Mouse (Mus musculus) liver, postnatal 0 days (tissue): Measurements from ENCODE around the gene Scd4.

Experiments used
- CTCF ChIP-seq: sonication (generic); IDR thresholded peaks from 2 replicates; pipeline ENCODE4 v1.5.1; 2016; ENCODE audit warnings: antibody characterized with exemption, low read depth
- EP300 ChIP-seq: IDR thresholded peaks from 2 replicates; pipeline ENCODE4 v1.6.1; 2016; ENCODE audit warnings: antibody characterized with exemption, low read depth, mild to moderate bottlenecking

DNA sequence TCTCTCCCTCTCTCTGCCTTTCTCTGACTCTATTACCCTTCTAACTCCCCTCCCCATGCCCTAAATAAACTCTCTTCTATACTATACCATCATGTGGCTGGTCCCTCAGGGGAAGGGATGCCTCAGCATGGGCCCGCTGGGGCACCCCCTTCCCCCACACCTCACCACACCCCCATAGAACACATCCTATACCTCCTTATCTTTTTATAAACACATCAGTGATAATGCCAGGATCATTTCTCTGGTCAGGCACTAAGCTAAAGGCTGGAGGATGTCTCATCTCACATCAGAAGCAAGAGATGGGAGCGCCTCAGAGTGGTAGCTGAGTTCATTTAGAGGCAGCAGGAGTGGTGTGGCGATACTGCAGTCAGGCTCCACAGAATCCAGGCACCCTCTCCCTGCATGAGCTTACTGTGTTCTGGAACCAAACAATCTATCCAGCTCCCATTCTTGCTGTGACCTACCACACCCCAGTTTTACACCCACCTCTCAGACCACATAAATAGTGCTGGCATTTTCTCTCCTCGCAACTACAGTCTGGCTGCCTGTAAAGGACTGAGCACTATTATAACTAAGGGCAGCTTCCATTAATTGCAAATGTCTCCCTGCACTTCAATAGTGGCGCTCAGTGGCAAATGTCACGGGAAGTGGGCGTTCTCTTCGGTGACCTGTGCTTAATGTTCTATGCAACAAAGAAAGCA lies 21.4 kb upstream of the Scd4 start:
- TF ChIP-seq CTCF (no peak), EP300 (no peak)
